Mouse (Mus musculus) hindbrain, embryonic 11.5 days (tissue): ENCODE measurements at regions not wholly inside any gene's neighbourhood (a gene's known extent, or its start where the extent isn't known, plus 50 kb on each side); places are given as distances from the start of the nearest gene placed in this dataset.

Experiments
- ATAC-seq: fragments of 200-750 bp; cut with Nextera tagmentation; 2 replicates; pipeline ENCODE4 v1.8.0; 2017; ENCODE audit warnings: mild to moderate bottlenecking, moderate TSS enrichment, moderate library complexity; ENCODE audit not compliant: low FRiP score
- DNase-seq: peaks from one replicate; pipeline ENCODE4 v3.0.0-alpha.2; 2015; ENCODE audit warnings: low spot score
- H3K27ac ChIP-seq: fragments of 300-500 bp; sonication (generic); 2 replicates; pipeline ENCODE4 v1.5.1; 2014; ENCODE audit warnings: mild to moderate bottlenecking, low read depth, low read length
- H3K27me3 ChIP-seq: fragments of 300-500 bp; sonication (generic); 2 replicates; pipeline ENCODE4 v1.6.1; 2014; ENCODE audit warnings: mild to moderate bottlenecking, low read length, moderate library complexity, mixed read lengths; ENCODE audit not compliant: control insufficient read depth, insufficient read depth
- H3K36me3 ChIP-seq: fragments of 300-500 bp; sonication (generic); 2 replicates; pipeline ENCODE4 v1.6.1; 2014; ENCODE audit warnings: mild to moderate bottlenecking, low read length, moderate library complexity, mixed read lengths; ENCODE audit not compliant: control insufficient read depth, insufficient read depth
- H3K4me1 ChIP-seq: fragments of 300-500 bp; sonication (generic); replicated peaks from 2 replicates; pipeline ENCODE4 v1.6.1; 2014; ENCODE audit warnings: low read length, mixed read lengths; ENCODE audit not compliant: control insufficient read depth, insufficient read depth
- H3K4me2 ChIP-seq: fragments of 300-500 bp; sonication (generic); replicated peaks from 2 replicates; pipeline ENCODE4 v1.6.1; 2014; ENCODE audit warnings: mild to moderate bottlenecking, low read depth, low read length
- H3K4me3 ChIP-seq: fragments of 300-500 bp; sonication (generic); 2 replicates; pipeline ENCODE4 v1.5.1; 2014; ENCODE audit warnings: low read depth, low read length
- H3K9ac ChIP-seq: fragments of 300-500 bp; sonication (generic); 2 replicates; pipeline ENCODE4 v1.6.1; 2014; ENCODE audit warnings: low read depth, low read length
- H3K9me3 ChIP-seq: fragments of 300-500 bp; sonication (generic); 2 replicates; pipeline ENCODE4 v1.6.1; 2016; ENCODE audit warnings: low read length; ENCODE audit not compliant: control insufficient read depth
- WGBS: fragments of 180-500 bp; shearing (Covaris S2); extraction: QIAGEN DNeasy Blood & Tissue Kit; methylation state at CpG from one replicate; pipeline ENCODE4 v1.1.7; 2014; 5-methylcytosine and 5-hydroxymethylcytosine counted together

GRCm38 (mm10) chr2:95511286-95511685, 806.7 kb upstream of the Lrrc4c start:
- H3K9me3 ChIP-seq = no peaks in the 10 kb centered on the region

GRCm38 (mm10) chr2:95521624-95522023, 796.3 kb upstream of the Lrrc4c start:
- Histone ChIP-seq H3K4me1 (no peaks in the 10 kb centered on the region), H3K36me3 (no peaks in the 10 kb centered on the region), H3K4me2 (no peak overlapping the region), H3K9ac (no peak overlapping the region), H3K27ac (no peak overlapping the region), H3K4me3 (no peak overlapping the region), H3K9me3 (no peaks in the 10 kb centered on the region), H3K27me3 (no peaks in the 10 kb centered on the region)
- no peak for DNase-seq
- no peak for ATAC-seq

More at GRCm38 (mm10) chr2:95511286-95511685, 806.7 kb upstream of the Lrrc4c start:
- ATAC-seq = no peak
- H3K27ac ChIP-seq = no peak overlapping the region
- H3K9ac ChIP-seq = no peak overlapping the region
- no peaks in the 10 kb centered on the region for H3K27me3 ChIP-seq
- H3K36me3 ChIP-seq = no peaks in the 10 kb centered on the region
- H3K4me1 ChIP-seq = no peaks in the 10 kb centered on the region
- no peak for DNase-seq
- no peak overlapping the region for H3K4me2 ChIP-seq
- no peak overlapping the region for H3K4me3 ChIP-seq

- Histone ChIP-seq H3K4me1 (no peaks in the 10 kb centered on the region), H3K9me3 (no peaks in the 10 kb centered on the region), H3K36me3 (no peaks in the 10 kb centered on the region), H3K4me3 (no peak overlapping the region), H3K27me3 (no peaks in the 10 kb centered on the region), H3K27ac (no peak overlapping the region), H3K9ac (no peak overlapping the region), H3K4me2 (no peak overlapping the region)
- 54% methylated on average over 4 of the region's 4 CpGs for WGBS
- DNase-seq (no peak), ATAC-seq (no peak)
These were observed 793.2 kb upstream of the Lrrc4c start for GRCm38 (mm10) chr2:95524590-95525266.

- Histone ChIP-seq H3K4me1 (no peaks in the 10 kb centered on the region), H3K27ac (no peak overlapping the region), H3K4me2 (no peak overlapping the region), H3K9me3 (no peaks in the 10 kb centered on the region), H3K4me3 (no peak overlapping the region), H3K27me3 (no peaks in the 10 kb centered on the region), H3K36me3 (no peaks in the 10 kb centered on the region), H3K9ac (no peak overlapping the region)
- no peak for DNase-seq
- no peak for ATAC-seq
- 84% methylated on average over 2 of the region's 2 CpGs for WGBS
These were observed 753.9 kb upstream of the Lrrc4c start for GRCm38 (mm10) chr2:95564089-95564488.

GRCm38 (mm10) chr2:95575882-95576281, 742.1 kb upstream of the Lrrc4c start:
- Histone ChIP-seq H3K36me3 (no peaks in the 10 kb centered on the region), H3K4me2 (no peak overlapping the region), H3K27me3 (no peaks in the 10 kb centered on the region), H3K27ac (no peak overlapping the region), H3K4me3 (no peak overlapping the region), H3K9ac (no peak overlapping the region), H3K4me1 (no peaks in the 10 kb centered on the region), H3K9me3 (no peaks in the 10 kb centered on the region)
- DNase-seq (no peak), ATAC-seq (no peak)
- 86% methylated on average over 3 of the region's 3 CpGs for WGBS

GRCm38 (mm10) chr2:95579201-95579600, 738.8 kb upstream of the Lrrc4c start:
- Histone ChIP-seq H3K36me3 (no peaks in the 10 kb centered on the region), H3K9ac (no peak overlapping the region), H3K4me1 (no peaks in the 10 kb centered on the region), H3K27ac (no peak overlapping the region), H3K9me3 (no peaks in the 10 kb centered on the region), H3K4me2 (no peak overlapping the region), H3K27me3 (no peaks in the 10 kb centered on the region), H3K4me3 (no peak overlapping the region)
- DNase-seq = no peak
- WGBS = 79% methylated on average over 1 of the region's 1 CpGs
- no peak for ATAC-seq

- Histone ChIP-seq H3K27ac (no peak overlapping the region), H3K27me3 (no peaks in the 10 kb centered on the region), H3K4me1 (no peaks in the 10 kb centered on the region), H3K9ac (no peak overlapping the region), H3K4me2 (no peak overlapping the region), H3K36me3 (no peaks in the 10 kb centered on the region), H3K9me3 (no peaks in the 10 kb centered on the region), H3K4me3 (no peak overlapping the region)
- ATAC-seq (no peak), DNase-seq (no peak)
These were observed 732.0 kb upstream of the Lrrc4c start for GRCm38 (mm10) chr2:95586002-95586401.

GRCm38 (mm10) chr2:95587044-95587443, 730.9 kb upstream of the Lrrc4c start:
- H3K4me1 ChIP-seq = no peaks in the 10 kb centered on the region
- H3K36me3 ChIP-seq = no peaks in the 10 kb centered on the region
- H3K9me3 ChIP-seq = no peaks in the 10 kb centered on the region
- DNase-seq (no peak), ATAC-seq (no peak)
- H3K27me3 ChIP-seq = no peaks in the 10 kb centered on the region
- H3K4me2 ChIP-seq = no peak overlapping the region
- WGBS = 22% methylated on average over 4 of the region's 4 CpGs
- no peak overlapping the region for H3K9ac ChIP-seq
- no peak overlapping the region for H3K4me3 ChIP-seq
- no peak overlapping the region for H3K27ac ChIP-seq

GRCm38 (mm10) chr2:95613354-95613753, 704.6 kb upstream of the Lrrc4c start:
- WGBS = 73% methylated on average over 5 of the region's 5 CpGs
- Histone ChIP-seq H3K4me2 (no peak overlapping the region), H3K9me3 (no peaks in the 10 kb centered on the region), H3K4me3 (no peak overlapping the region), H3K36me3 (no peaks in the 10 kb centered on the region), H3K9ac (no peak overlapping the region), H3K27me3 (no peaks in the 10 kb centered on the region), H3K27ac (no peak overlapping the region), H3K4me1 (no peaks in the 10 kb centered on the region)
- ATAC-seq (peak; percentile 27), DNase-seq (peak; percentile 1)
